Mouse (Mus musculus): Measurements from ENCODE around the gene Lrrc8d.
A peak's percentile ranks its signal among the peaks of the same experiment; 100 is the strongest.

Gene Lrrc8d

DNA sequence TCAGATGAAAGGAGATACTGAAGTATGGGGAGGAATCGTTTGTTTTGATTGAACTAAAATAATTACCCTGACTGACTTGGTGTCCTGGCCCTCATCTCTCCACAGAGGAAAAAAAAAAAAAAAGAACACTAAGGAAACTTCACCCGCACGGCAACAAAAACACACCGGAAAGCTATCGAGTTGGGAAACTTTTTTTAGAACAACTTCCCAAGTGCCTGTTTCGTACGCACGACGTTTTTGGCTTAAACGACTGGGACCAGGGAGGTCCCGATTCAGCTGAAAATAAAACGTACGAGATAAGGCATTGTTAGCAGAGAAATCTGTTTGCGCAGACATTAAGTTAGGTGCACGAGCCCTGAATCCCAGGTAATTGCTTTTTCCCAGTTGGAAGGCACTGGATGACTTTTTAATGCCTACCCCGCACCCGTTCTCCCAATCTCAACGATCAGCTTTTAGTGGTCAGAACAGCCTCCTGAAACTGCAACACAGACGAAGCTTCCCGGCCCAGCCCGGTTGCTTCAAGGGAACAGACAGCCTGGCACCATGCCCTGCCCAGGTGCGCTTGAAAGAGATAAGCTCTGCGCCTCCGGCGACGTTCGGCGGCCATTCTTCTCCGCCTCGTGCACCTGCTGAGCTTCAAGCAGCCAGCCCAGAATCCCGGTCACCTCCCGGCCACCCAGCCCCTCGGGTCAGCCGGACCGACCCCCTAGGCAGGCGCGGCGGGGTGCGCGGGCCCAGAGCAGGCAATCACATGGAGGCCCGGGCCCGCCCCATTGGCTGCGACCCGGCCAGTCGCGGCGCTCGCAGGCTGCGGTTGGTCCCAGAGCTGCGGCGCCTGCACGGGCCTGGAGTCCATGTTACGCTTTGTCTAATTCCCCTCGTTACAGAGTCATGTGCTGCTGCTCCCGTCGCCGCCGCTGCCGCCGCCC, at the start of gene Lrrc8d:
Gene Lrrc8d (plus strand): TSS at position 829 of the 929 bp plus-strand sequence.
- DNase-seq: peak; percentile 87 to 91

GRCm38 (mm10) chr5:105650728-105651479, 48.9 kb upstream of the Lrrc8d start:
- peak; percentile 51 to 63 for DNase-seq

DNA sequence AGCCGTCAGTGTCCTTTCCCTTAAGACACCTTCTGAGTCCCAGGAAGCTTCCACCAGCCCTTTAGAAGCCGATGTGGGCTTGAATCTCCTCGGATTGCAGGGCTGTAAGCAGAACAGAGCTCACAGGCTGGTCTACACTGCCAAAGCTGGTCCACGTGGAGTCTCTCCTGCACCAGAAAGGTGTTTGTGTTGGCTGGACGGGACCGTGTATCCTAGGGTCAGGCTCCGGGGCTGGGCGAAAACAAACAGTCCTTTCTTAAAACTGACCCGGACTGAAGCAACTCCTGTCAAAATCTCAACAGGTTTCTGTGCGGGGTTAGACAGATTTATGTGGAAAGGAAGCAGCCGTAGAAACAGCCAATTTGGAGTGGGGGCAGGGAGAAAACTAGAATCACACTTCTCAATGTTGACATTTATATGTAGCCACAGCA, 48.2 kb upstream of the Lrrc8d start:
- peak; percentile 38 to 43 for DNase-seq

DNA sequence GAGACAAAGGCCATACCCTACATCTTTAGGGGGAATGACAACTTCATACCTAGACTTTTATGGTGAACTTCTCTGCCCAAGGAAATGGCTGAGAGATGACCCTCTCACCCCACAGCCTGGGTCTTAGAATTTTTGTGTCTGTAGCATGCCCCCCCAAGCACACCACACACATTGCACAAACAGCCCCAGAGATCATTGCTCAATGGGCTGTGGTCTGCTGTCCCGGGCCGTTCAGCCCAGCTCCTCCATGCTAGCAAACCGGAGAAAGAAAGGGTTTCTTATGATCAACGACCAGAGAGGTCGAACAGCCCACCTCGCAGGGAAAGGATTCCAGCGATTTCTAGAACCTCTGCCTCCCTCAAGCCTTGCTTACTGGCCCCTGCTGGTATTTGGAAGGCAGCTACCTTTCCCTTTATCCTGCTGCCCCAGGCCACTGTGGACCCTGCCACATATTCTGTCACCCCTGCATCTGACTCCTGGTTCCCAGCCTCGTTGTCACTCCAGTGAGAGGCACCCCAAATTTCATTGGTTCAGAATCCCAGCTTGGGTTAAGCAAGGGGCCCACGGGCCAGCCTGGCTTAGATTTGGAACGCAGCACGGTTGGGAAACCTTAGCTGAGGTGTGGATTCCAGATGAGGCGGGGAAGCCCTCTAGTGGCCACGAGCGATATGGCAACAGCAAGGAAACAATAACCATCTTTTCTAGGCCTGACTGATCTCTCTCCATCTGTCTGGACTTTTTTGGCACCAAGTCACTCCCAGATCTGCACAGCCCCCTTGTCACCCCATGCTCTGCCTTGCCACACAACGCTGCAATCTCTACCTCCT, 45.3 kb upstream of the Lrrc8d start:
- DNase-seq: peak; percentile 89 to 90

DNA sequence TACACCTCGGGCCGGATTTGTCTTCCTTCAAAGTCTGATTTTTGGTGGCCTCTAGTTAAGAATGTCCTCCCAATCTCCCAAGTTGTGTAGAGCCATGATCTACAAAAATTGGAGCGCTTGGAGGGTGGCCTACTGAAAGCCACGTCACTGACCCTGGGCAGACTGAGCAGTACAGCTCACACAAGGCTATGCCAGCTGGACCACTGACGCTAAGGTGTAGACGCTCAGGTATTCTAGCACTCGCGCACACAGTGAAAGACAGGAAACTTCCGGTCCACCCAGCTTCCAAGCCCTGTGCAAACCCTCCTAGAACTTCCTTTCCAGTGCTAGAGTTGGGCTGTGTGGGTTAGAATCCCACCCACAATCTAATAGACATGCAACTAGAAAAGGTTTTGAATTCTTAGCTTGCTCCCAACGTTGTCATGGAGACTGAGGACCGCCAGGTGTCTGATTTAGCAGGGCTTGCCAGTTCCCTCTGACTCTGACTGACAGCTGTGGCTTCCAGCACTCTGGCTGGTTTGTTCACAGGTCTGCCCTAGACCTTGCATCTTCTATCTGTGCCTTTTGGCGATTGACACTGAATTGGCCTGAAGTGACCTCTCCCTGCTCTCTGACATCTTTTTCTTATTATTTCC, 44.6 kb upstream of the Lrrc8d start:
- no peak for DNase-seq

GRCm38 (mm10) chr5:105661894-105662293, 37.9 kb upstream of the Lrrc8d start:
- peak; percentile 68 to 74 for DNase-seq

- DNase-seq: no peak
Measured at GRCm38 (mm10) chr5:105666930-105667329, 32.8 kb upstream of the Lrrc8d start.

- no peak for DNase-seq
Measured at GRCm38 (mm10) chr5:105667411-105667810, 32.4 kb upstream of the Lrrc8d start.

DNA sequence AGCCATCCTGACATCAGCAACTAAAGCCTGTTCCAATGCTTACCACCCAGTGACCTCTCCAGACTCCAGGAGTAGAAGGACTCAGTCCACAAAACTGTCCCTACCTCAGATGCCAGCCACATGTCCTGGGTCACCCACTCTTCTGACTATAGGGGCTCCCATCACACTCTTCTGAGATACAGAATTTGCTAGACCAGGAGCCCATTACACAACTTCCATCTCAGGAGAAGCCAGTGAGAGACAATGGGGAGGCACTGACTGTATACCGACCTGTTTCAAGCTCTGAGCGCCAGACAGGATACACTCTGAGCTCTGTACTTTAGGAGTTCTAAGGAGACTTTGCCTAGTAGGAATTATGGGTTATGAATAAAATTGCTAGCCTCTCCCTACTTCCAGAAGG, 30.7 kb upstream of the Lrrc8d start:
- no peak for DNase-seq

DNA sequence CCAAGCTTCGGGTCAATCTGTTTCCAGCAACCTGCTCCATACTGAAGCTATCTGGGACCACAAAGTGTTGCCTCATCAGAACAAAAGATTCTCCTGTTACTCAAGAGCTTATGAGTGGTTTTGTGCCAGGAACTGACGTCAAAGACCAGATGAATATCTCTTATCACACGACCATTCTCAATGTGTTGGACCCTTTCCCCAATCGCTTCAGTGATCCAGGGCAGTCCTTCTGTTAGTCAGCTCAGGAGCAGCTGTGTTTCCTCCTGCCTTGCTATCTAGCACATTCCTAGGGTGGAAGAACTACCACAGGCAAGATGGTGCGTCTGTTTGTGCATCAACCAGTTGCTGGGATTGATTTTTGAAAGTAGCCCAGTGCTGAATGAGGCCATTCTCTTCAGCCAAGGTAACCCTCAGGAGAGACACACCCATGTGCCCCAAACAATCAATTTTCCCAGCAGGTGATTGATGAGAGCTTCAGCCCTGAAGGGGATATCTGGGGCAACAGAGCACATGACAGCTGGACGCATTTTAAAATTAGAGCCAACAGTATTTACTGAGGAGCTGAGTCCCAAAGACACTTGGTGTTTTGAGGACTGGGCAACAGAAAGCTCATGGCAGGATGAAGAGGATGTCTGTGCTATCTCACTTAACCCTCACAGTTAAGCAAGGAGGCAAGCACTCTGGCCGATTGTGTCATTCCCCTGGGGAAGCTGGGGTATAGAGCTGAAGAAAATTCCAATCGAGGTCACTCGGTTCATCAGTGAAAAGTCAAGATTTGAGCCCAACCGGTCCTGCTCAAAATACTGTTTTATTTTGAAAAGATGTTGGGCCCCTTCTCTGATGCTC, 30.0 kb upstream of the Lrrc8d start:
- no peak for DNase-seq

DNA sequence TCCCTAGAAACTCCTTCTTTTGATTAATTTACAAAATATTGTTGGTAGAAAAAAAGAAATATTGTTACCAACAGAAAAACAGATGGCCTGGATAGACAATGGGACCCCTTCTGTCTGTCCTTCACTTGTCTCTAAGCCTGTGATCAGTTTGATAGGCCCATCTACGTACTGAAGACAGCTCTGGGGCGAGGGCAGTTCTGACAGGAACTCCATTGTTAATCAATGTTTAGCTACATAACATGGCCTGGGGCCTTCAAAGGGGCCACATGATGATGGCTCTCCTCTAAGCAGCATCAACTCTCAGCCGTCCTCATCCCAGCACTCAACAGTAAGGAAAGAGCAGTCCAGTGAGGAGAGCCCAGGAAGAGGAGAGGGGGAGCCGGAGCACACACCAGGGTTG, 27.4 kb upstream of the Lrrc8d start:
- DNase-seq: no peak

DNA sequence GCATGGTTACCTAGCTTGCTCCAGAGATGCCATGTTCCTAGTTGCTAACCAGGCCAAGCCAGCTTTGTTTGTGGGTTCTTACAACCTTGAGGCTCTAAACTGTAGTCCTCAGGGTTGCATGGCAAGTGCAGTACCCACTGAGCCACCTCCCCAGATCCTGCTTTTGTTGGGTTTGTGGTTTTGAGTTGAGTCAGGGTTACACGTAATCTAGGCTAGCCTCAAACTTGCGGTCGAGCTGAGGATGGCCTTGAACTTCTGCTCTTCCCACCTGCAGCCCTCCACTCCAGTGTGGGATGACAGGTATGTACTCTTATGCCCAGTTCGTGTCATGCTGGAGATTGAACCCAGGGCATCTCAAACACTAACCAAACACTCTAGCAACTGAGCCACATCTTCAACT, 24.3 kb upstream of the Lrrc8d start:
- DNase-seq: no peak

- no peak for DNase-seq
Measured at GRCm38 (mm10) chr5:105677071-105677470, 22.7 kb upstream of the Lrrc8d start.

DNA sequence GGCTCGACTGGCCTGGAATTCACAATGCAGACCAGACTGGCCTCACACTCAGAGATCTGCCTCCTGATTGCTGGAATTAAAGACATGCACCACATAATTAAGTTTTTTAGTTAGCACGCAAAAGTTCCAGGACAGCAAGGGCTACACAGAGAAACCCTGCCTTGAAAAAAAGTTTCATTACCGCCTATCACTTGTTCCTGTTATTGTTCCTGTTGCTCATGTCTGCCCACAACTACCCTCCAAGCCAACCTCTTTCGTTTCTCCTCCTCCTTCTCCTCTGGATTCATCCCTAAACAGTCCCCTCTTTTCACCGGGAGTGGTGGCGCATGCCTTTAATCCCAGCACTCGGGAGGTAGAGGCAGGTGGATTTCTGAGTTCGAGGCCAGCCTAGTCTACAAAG, 21.5 kb upstream of the Lrrc8d start:
- DNase-seq: no peak

GRCm38 (mm10) chr5:105679261-105679660, 20.5 kb upstream of the Lrrc8d start:
- no peak for DNase-seq

GRCm38 (mm10) chr5:105679921-105680843, 19.6 kb upstream of the Lrrc8d start:
- DNase-seq: peak; percentile 53 to 55

DNA sequence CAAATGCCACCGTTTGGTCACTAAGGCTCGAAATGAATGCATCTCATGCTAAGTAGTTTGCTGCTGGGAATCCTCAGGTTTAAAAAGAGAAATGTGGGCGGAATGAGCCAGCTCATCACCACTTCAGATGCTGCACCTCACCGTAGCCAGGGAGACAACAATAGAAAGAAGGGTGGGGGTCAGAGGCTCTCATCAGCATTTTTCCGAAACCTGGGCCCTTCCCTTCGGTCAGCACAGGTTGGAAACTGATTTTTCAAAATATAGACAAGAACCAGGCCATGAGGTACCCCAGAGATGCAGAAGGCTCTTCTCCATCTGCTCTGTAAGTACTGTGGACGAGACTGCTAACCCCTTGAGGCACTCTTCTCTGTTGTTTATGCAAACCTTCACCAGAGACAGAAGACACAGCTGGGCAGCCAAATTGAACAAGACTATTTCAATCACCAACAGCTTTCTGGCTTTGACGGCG, 17.6 kb upstream of the Lrrc8d start:
- peak in 1 of 2 experiments; percentile 33 for DNase-seq

GRCm38 (mm10) chr5:105683912-105684350, 15.8 kb upstream of the Lrrc8d start:
- peak; percentile 78 to 82 for DNase-seq

- peak; percentile 89 to 91 for DNase-seq
Measured at GRCm38 (mm10) chr5:105684861-105685600, 14.7 kb upstream of the Lrrc8d start.
